Mouse (Mus musculus): Measurements from ENCODE around the gene Clic6.

DNA sequence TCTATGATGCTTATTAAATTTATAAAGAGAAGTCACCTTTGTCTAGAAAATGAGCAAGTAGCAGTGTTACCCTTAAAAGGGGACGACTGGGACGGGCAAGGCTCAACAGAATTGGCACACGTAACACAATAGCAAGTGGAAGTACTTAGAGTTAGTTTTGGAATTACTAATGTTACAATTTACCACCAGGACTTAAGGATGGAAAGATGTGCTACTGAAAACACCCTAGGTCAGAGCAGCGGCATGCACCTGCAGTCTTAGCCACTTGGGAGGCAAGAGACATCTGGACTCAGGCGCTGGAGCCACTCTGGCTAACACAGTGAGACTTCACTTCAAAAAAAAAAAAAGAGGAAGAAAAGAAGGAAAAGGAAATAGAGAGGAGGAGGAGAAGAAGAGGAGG lies 29.6 kb upstream of the Clic6 start:
- TF ChIP-seq TAL1 (conservative IDR thresholded peaks at IDR 0.05; ENCODE audit: low read depth, low read length) (no peak), CTCF (IDR thresholded peaks at IDR 0.05; ENCODE audit: low read depth, low read length) (no peak), GATA1 (IDR thresholded peaks at IDR 0.05; ENCODE audit: borderline replicate concordance, low read length) (no peak), GATA2 (IDR thresholded peaks at IDR 0.05; ENCODE audit: borderline replicate concordance, low read depth, low read length) (no peak)

All from G1E (cell line).